Mouse (Mus musculus) bone marrow macrophage, adult 2 months (primary cell): ENCODE data around the gene Uqcc3.

Experiments
- CTCF ChIP-seq: IDR thresholded peaks from 2 replicates; pipeline ENCODE4 v1.5.1; 2012; ENCODE audit warnings: low read depth, mild to moderate bottlenecking, low read length, moderate library complexity
- POLR2A ChIP-seq: IDR thresholded peaks from 2 replicates; pipeline ENCODE4 v1.6.1; 2012; ENCODE audit warnings: mild to moderate bottlenecking, low read depth, low read length, borderline replicate concordance

DNA sequence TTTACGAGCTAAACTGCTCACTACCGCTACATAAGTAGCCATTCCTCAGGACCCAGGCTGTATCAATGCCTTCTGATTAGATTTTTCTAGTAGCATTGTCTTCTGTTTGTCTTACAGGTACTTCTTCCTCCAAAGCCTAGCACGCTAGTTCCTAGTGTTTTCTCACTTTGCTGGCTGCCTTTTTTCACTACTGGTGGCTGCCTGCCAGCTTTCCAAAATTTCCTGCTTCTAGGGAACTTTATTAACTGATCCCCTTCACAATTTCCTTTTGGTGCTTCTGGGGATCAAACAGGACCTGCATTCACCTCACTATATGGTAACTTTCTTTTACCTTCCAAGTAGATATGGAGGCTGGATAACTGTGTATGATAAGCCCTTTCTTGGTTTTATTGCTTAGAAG, 18.4 kb upstream of the Uqcc3 start:
- no peak for TF ChIP-seq CTCF
- TF ChIP-seq POLR2A = no peak
